8 mouse cellular contexts compared by ENCODE assay signal in the genomic region with DNA sequence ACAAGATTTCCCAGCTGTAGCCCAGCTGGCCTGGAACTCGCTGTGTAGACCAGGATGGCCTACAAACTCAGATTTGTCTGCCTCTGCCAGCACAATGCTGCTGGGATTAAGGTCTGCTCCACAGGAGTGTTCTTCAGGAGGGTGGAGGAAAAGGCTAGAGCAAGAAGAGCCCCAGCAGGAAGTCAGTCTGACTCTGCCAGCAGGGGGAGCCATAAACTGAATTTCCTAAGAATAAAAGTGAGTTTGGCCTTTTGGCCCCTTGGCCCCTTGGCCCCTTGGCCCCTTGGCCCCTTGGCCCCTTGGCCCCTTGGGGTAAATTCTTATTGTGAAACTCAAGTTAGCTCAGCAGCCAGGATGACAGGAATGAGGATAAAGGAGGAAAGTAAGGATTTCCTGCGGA. TPM values are rescaled to one million over a fixed set of nuclear protein-coding genes. Genes with fewer than 3 reads are reported as not detected.
DNase-seq lines count a peak whose midpoint lies in the region.

No protein-coding gene starts in this region.

- peak; percentile 13 to 58 for DNase-seq in heart, adult 18-20 months
- no peak for DNase-seq in heart, adult 11 months
- peak; percentile 19 for DNase-seq in right cerebral cortex, postnatal 14 days
- DNase-seq in right cerebral cortex, postnatal 36 days (ENCODE audit: low spot score in 2 of 2) = no peak
- DNase-seq in embryo, embryonic 10 days (ENCODE audit: low spot score) = peak; percentile 40
- DNase-seq in lung, postnatal 10 days = peak; percentile 26
- DNase-seq in thymus, postnatal 4 days = peak; percentile 67
- no peak for DNase-seq in urinary bladder, postnatal 4 days (ENCODE audit: low spot score in 2 of 2)

RNA-seq across cellular contexts. Expression of a gene that starts 2.9 kb away (rescaled TPM):
- under 1 TPM; 0.40 to 0.41 TPM for total RNA-seq in heart, adult 18-20 months (2021)

RNA-seq across cellular contexts. Expression of a gene that starts 29.4 kb away (rescaled TPM):
- 100 to 1,000 TPM; 672 to 785 TPM for total RNA-seq in heart, adult 18-20 months (2021)

RNA-seq across cellular contexts. Expression of a gene that starts 40.5 kb away (rescaled TPM):
- total RNA-seq in heart, adult 18-20 months (2021) = 10 to 100 TPM; 23.8 to 23.9 TPM

Comparison
In these comparisons a context has a peak if more than half of its experiments do, and no peak if none do; other contexts are left out.
1. DNase-seq: peak in heart, adult 18-20 months (2 of 2), right cerebral cortex, postnatal 14 days (single experiment), embryo, embryonic 10 days (single experiment), lung, postnatal 10 days (single experiment) and thymus, postnatal 4 days (single experiment); none in heart, adult 11 months (single experiment), right cerebral cortex, postnatal 36 days (0 of 2) and urinary bladder, postnatal 4 days (0 of 2).